Mouse (Mus musculus): Measurements from ENCODE around the gene Wasf2. TPM values are rescaled to one million over a fixed set of nuclear protein-coding genes. Genes with fewer than 3 reads are reported as not detected.
A peak's percentile ranks its signal among the peaks of the same experiment; 100 is the strongest.
"Not testable (repeated sequence)": the region's sequence is repeated elsewhere in the genome, so short reads cannot be mapped to it uniquely, and the experiment has no call there.

The Wasf2 gene
- total RNA-seq, 2 experiments from 2014 or later, result 42.3 to 42.7 TPM

DNA sequence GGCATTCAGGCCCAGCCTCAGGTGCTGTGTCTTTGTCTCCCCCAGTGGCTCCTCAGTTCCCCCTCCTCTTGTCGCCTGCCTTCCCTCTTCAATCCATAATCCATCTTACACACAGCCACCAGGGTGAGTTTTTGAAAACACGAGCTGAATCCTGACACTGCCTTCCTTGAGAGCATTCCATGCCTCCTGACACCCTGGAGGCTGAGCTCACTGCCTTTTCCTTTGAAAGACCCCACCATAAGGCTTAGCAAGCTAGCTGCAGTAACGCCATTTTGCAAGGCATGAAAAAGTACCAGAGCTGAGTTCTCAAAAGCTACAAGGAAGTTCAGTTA is 34.6 kb upstream of the Wasf2 start:
- not testable (repeated sequence) for DNase-seq (ENCODE audit: low spot score in 2 of 2)

DNA sequence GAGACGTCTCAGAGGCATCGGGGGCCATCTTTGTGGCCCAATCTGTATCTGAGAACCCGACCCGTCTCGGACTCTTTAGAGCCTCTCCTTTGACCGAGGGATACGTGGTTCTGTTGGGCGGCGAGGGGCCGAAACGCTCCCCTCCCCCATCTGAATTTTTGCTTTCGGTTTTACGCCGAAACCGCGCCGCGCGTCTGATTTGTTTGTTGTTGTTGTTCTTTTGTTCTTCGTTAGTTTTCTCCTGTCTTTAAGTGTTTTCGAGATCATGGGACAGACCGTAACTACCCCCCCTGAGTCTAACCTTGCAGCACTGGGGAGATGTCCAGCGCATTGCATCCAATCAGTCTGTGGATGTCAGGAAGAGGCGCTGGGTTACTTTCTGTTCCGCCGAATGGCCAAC is 33.6 kb upstream of the Wasf2 start:
- not testable (repeated sequence) for DNase-seq (ENCODE audit: low spot score in 2 of 2)

DNA sequence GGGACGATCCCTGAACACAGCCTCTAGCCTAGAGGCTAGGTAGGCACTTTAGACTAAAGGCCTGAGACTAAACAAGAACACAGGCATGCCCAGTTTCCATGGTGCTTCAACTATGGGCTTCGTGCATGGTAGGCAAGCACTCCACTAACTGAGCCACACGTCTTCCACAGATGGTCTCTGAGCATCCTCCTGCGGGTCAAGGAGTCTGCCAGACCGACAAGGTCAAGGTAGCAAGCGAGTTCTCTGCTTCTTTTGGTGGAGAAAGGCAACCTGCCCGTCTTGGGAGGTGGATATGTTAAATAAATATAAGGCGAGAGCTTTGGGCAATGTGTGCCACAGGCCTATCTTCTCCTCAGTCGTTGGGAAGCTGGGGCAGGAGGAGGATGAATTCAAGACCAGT is 28.6 kb upstream of the Wasf2 start:
- DNase-seq (ENCODE audit: low spot score in 2 of 2), result no peak

DNA sequence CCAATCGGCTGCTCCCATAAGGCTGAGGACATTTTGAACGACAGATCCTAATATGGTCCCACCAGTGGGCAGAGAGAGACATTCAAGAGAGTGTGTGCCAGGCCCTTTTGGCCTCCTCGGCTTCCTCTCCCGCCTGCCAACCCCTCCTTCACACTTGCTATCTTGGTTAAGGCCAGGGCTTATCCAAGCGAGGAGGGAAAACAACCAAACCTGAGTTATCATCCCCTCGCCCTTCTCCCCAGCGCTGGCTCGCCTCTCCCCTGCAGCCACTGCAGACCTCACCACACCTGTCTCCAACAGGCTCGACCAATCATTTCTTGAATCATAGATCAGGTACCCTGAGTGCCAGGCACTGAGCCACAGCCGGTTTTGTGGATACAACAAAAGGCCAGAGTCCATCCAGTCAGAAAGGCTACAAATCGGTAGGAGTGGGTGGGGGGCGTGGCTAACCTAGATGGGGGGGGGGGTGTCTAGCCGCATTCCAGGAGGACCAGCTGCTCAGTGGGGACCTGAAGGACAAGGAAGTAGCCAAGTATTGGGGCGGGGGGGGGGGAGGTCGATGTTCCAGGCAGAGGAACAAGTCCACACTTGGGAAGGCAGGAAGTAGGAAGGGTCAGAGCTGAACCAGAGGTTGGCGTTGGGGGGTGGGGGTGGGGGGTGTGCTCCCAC is 26.6 kb upstream of the Wasf2 start:
- no peak for DNase-seq (ENCODE audit: low spot score in 2 of 2)

DNA sequence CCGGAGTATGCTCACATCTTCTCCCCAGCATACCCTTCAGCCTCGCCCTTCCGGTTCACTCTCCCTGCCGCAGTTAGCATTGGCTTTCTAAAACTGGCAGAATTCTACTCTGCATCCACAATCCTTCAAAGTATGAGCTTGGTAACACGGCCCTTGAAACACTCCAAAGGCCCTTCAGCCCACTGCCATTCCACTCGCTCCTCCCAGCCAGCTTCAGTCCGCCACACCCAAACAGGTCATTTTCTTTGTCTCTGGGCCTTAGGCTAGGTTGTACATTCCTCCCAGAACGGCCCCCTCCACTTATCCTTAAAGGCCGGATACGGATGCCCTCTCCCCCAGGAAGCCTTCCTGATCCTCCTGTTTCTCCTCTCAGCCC is 26.1 kb upstream of the Wasf2 start:
- no peak for DNase-seq (ENCODE audit: low spot score in 2 of 2)

DNA sequence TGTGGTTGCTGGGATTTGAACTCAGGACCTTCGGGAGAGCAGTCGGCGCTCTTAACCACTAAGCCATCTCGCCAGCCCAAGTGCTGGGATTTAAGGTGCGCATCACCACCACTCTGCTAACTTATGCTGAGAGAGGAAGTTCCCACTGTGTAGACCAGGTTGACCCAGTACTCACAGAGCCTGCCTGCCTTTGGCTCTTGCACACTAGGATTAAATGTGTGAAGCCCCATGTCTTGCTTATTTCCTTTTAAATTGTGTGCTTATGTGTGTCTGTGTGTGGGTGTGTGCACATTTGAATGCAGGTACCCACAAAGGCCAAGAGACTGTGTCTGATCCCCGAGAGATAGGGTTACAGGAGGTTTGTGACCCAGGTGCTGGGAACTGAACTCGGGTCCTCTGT is 23.6 kb upstream of the Wasf2 start:
- DNase-seq (ENCODE audit: low spot score in 2 of 2), result no peak

DNA sequence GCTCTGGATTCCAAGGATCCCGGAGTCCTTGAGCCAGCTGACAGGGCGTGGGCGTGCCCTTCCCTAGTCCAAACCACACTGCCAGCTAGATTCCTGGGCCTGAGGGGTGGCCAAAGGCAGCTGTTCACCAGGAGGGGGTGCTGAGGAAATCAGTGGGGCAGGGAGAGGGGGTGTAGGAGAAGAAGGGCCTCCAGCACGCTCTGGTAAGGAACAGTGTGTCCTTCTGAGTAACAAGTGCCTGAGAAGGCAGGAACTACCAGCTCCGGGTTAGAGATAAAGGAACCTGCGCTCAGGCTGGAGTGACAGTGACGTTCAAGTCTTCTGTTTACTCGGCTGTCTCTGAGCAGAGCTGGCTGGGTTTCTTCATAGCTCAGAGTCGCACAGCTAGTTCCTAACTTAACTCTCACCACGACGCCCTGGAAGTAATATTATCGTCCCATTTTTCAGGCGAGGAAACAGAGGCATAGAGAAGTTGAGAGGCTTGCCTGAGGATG is 22.5 kb upstream of the Wasf2 start:
- DNase-seq (ENCODE audit: low spot score in 2 of 2), result no peak

DNA sequence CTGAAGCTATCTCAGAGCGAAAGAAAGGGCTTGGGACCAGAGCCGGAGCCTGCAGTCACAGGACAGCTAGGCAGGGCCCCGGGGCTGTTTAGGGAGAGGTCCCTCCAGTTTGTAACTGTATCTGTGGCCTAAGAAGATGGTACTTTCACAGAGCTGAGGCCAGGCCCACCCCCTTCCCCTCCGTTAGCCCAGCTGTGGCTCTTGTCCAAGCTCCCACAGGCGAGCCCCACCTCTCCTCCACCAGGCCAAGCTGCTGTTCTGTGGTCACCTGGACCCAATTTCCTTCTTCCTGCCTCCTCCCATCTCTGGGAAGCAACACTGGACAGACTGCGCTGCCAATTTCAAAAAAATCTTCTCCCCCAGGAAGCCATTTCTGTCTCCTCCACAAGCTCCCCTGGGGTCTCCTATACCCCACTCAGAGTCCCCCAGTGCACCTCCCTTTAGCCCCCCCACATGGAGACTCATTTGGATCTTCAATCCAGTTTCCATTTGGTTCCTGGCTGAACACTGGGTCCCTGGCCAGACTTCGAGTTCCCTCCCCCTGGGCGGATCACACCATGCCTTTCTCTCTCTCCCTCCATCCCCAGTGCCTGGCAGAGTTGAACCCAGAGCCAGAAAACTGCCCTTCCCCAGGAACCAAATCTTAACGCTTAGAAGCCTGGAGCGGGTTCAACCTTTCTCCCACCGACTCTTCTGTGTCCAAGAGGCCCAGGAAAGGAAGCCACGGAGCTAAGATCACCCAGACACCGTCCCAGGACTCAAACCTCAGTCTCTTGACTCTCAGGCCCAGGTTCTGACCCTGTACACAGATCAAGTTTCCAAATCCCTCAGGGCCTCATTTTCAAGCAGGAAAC is 21.6 kb upstream of the Wasf2 start:
- DNase-seq (ENCODE audit: low spot score in 2 of 2), result no peak

DNA sequence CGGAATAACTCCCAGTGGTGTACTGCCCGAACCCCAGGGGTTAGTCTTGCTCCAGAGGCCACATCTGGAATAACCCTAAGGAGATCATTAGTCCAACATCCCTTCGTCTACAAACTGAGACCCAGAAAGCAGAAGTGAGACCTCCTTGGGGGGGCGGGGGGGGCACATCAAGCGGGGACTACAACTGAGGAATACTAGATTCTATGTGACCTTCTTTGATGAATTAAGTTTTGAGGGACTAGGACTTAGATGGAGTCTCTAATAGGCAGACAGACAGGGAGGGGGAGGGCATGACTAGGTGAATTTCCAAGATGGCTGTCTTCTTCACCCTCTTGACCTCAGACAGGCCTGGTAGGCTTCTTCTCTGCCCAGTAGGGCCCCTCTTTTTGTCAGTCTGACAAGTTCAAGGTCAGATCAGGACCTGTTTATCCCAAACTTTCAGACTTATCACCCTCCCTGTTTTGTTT is 20.9 kb upstream of the Wasf2 start:
- no peak for DNase-seq (ENCODE audit: low spot score in 2 of 2)

DNA sequence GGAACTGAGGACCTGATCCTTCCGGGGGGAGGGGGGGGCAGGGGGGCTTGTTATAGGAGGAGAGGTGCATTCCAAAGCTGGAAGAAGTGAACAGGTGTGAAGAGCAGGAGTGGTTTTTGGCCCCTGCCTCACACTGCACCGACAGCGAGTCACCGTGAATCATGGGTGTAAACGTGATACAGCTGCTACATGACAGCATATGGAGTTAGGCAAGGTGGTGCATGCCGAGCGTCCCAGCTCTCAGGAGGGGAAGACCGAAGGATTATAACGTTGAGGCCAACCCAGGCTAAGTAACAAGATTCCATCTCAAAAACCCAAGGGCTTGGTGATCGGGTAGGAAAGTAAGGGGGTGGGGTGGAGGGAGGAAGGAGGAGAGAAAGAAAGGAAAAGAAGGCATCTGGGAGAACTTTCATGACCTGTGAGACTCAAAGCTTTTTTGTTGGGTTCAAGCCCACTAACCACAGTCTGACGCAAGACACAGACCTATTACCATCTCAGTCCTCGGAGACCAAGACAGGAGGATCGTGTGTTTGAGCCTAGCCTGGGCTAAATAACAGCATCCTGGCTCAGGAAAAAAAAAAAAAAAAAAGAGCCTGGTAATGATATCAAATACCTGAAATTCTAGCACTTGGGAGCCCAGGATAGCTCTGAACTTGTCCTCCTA is 18.0 kb upstream of the Wasf2 start:
- DNase-seq (ENCODE audit: low spot score in 2 of 2), result no peak

DNA sequence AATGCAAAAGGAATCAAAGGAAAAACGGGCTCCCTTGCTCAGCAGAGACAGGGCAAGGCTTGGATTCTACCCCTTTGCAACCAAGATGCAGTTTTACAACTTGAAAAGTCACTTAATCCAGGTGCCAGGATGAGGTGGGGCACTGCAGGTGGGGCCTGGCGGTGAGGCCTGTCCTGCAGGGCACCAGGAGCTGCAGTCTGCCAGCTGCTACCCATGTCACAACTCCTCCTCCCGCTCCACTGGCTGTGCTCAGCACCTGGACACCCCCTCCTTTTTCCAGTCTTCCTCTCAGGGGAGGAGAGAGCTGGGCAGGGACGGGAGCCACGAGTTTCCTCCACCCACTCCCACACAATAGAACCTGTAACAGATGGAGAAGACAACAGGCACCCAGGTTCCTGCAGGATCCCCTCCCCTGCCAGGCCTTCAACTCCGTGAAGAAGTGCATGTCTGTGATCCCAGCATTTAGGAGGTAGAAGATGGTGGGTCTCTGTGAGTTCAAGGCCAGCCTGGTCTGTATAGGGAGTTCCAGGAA is 16.9 kb upstream of the Wasf2 start:
- no peak for DNase-seq (ENCODE audit: low spot score in 2 of 2)

DNA sequence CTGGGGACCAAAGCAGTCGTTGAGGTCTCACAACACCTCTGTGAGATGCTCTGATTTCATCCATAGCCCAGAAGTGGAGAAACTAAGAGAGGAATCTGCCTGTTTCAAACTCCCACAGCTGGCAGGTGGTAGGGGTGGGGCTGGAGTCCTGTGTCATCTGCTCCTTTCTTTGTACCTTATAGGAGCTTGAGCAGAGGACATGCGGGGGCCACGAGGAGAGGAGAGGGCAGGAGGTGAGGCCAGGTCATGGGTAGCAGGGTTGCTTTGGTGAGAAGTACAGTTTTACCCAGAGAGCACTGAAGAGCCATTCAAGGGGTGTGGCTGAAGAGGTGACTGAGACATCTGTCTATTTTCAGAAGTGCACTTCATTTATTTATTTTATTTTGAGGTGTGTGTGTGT is 15.5 kb upstream of the Wasf2 start:
- no peak for DNase-seq (ENCODE audit: low spot score in 2 of 2)

DNA sequence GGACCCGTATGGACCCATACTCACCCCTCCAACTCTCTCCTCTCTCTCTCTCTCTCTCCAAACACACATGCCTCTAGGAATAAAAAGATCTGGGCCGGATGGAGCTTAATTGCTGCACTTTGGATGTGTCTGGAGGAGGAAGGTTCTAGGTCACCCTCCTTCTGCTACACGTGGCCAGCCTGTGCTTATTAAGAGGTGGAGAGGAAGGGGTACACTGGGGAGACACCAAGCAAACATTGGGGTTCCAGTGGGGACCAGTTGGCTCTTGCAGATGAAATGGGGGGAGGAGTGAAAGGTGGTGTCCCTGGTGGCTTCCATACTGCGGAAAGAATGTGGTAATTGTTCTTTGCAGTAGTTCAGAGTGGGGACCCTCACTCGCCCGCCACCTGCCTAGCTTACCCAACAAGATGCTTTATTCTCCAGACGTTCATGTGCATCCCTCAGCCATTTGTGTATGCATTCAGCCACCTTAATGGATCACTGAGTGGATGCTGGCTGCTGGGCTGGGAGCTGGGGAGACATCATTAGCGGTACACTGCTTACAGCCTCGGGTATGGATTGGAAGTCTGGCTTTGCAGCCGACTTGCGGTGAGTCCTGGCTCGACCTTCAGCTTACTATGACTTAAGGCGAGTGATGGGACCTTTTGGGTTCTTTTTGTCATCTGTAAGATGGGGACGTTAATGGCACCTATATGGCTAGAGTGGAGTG is 14.4 kb upstream of the Wasf2 start:
- DNase-seq (ENCODE audit: low spot score in 2 of 2), result no peak

DNA sequence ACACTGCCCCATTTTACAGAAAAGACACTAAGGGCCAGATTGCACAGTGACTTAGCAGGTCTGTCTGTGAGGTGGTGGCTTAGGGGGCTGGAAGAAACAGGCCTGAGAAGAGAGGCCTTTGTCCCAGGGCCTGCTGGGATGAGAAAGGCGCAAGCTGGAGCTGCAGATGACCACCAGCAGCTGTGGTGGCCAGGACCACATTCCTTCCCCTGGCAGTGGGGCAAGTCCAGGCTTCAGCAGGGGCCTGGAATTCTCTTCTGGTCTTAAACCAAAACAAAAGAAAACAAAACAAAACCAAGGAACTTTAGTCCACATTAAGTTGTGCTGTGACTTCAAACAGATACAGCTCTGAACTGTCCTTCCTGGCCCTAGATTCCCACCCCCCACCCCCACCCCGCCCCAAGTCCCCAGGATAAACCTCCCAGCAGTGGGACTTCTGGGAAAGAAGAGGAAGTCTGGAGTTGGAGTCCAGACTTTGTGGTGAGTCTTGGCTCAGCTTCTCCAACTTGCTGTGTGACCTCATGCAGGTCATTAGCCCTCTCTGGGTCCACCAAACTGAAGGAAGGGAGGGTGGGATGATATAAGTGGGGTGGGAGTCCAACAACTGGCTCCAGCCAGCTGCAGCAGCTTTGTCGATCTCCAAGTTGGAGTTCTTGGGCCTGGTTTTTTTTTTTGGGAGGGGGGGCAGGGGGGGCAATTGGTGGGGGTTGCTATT is 13.4 kb upstream of the Wasf2 start:
- no peak for DNase-seq (ENCODE audit: low spot score in 2 of 2)

DNA sequence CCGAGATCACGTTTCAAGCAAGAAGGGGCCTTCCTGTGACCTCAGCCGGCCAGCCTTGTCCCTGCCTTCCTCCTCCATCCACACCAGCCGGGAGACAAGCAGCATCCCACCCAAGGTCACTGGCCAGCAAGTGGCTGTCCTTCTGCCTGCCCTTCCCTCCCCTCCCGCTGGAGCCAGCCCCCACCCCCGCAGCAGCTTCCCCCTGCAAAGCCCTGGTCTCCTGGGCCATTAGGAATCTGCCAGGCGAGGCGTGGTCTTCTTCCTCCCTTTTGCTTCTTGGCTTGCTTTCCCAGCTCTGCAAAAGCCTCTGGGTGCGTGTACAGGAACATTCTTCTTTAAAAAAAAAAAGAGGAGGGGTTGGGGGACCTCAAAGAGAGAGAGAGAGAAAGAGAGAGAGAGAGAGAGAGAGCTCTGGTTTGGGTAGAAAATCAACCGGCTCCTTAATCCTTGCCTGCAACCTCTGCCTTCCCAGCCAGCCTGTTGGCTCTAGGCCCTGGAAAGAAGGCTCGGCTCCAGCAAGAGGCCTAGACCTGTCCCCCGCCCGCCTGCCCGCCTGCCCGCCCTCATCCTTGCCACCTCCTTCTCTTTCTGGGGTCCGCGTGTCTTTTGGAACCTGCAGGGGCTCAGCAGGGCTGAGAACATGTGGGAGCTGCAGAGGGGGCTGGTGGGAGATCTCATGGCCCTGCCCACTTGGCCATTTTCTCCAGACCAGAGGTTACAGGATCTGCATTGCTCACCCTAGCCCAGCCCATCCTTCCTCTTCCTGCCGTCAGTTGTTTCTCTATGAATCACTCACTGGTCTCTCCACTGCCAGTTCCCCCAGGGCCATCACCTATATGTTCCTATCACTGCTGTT is 12.5 kb upstream of the Wasf2 start:
- peak; percentile 63 to 72 for DNase-seq (ENCODE audit: low spot score in 2 of 2)

DNA sequence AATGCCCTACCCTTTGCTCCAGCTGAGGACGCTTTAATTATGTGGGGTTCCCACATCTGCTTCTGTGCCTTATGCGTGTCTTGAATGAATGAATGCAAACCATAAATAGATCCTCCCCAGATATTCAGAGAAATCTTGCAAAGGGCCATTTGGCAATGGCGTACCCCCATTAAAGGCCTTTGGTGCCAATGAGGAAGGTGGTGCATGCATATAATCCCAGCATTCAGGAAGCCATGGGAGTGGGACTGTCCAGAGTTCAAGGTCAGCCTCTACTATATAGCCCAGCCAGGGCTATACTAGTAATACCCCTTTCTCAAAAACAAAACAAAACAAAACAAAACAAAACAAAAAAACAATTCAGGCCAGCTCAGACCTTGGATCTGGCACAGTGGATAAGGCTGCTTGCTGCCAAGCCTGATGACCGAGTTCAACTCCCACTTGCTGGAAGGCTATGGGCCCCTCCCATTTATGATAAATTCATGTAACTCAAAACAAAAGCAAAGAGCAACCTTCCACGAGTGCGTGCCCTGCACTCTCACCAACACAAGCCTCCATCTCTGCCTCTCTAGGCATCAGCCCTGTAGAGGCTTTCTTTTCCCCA is 11.4 kb upstream of the Wasf2 start:
- DNase-seq (ENCODE audit: low spot score in 2 of 2), result no peak

DNA sequence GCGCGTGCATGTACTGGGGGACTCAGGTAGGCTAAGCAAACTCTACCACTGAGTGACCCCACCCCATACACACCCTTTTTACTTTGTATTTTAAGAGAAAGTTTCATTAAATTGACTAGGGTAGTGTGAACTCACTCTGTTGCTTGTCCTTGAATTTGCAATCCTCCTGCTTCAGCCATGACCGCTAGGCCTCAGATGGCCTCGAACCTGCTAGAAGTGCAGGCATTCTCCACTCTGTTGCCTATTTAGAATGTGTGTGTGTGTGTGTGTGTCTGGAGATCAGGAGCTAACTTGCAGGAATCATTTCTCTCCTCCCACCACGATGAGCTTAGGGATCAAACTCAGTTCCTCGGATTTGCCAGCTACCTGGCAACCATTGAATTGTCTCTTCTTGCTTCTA is 10.7 kb upstream of the Wasf2 start:
- DNase-seq (ENCODE audit: low spot score in 2 of 2), result no peak

DNA sequence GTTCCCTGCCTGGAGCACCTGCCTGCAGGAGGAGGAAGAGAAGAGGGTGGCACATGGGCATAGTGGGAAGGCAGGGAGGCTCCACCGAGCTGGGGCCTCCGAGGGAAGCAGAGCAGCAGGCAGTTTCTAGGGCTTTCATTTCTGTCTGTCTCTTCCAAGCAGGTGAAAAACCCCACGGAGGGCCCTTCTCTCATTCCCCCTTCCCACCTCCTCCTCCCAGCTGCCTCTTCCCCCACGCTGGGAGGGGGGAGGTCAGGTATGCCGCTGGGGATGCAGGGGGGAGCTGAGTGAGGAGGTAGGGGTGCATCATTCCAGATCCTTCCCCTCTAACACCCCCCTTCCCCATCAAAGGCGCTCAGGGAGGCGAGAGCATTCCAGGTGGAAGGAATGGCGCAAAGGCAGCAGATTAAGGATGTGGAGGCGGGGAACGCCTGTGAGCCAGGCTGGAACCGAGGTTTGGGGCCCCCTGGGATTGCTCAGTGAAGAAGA is 9.4 kb upstream of the Wasf2 start:
- peak in 1 of 2 experiments; percentile 32 for DNase-seq (ENCODE audit: low spot score in 2 of 2)

DNA sequence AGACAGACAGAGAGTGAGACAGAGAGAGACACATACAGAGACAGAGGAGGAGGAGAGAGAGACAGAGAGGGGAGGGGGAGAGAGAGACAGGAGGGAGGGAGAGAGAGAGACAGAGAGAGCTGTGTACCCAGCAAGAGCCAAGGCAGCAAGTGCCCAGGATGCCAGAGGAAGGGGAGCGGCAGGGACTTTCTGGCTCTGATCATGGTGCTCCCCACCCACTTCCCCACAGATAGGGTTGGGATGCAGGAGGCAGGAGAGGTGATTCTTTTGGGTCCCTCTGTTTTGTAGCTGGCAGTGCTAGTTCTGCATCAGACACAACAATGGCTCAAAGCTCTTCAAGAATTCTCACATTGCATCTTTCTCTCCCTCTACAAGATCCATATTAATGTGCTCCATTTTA is 8.9 kb upstream of the Wasf2 start:
- no peak for DNase-seq (ENCODE audit: low spot score in 2 of 2)

All from layer of hippocampus, postnatal 10 days (tissue).